Mouse (Mus musculus) retina, adult 2 months (tissue): ENCODE data around the gene Crtap.

Source experiments
- DNase-seq: peaks from one replicate; pipeline ENCODE4 v3.0.0-alpha.2; 2012; ENCODE audit warnings: low read depth, low spot score

Crtap gene

DNA sequence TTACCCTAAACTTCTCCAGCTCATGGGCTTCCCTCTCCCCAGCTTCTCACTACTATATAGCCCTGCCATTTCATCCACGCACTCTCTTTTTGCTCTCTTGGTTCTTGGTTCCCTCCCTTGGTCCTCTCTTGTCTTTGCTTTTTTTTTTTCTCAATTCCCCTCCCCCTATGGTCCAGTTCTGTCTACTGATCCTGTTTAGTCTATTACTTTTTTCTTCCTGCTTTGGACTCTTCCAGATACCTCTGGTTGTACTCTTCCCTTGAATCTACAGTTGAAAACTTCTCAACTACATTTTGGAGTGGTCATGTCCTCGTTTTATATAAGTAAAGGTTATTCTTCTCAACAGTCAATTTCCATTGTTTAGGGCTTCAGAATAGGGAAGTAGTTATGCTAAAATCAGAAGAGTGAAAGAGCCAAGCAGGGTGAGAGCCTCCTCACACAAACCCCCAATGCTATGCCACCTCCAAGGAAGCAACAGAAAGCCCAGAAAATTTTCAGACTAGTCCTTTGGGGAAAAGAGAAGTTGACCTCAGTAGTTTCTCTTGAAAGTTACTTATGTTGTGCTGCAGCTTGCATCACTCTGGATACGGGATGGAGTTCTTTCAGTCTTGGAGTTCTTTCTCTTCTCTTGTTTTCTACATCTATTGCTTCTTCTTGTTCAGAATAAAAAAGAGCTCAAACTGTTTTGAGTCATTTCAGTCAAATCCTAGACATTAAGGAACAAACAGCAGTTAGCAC lies 64.3 kb downstream of the Crtap start:
- no peak for DNase-seq
